Mouse (Mus musculus): ENCODE measurements around the gene Pnrc2.

DNA sequence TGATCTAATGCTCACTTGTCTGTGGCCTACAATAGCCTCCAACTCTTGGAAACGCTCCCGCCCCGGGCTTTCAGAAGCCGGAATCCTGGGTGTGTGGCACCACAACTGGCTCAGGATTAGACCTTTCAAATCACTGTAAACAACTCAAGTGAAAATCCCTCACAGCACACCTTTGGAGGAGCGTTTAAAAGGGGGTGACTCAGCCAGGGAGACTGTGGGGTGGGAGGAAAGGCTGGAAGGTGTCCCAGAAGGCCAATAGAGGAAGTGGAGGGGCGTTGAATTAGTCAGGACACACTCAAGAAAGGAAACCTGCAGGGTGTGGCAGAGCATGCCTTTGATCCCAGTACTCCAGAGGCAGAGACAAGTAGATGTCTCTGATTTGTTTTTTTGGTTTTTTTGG lies 29.2 kb downstream of the Pnrc2 start:
- TF ChIP-seq CTCF (IDR thresholded peaks at IDR 0.05; ENCODE audit: low read depth, low read length) (no peak), GATA1 (IDR thresholded peaks at IDR 0.05; ENCODE audit: borderline replicate concordance, low read length) (no peak), POLR2AphosphoS5 (IDR thresholded peaks at IDR 0.05; ENCODE audit: insufficient replicate concordance, low read depth, low read length) (no peak), TAL1 (conservative IDR thresholded peaks at IDR 0.05; ENCODE audit: low read depth, low read length) (no peak), GATA2 (IDR thresholded peaks at IDR 0.05; ENCODE audit: borderline replicate concordance, low read depth, low read length) (no peak)
